In the genomic region with DNA sequence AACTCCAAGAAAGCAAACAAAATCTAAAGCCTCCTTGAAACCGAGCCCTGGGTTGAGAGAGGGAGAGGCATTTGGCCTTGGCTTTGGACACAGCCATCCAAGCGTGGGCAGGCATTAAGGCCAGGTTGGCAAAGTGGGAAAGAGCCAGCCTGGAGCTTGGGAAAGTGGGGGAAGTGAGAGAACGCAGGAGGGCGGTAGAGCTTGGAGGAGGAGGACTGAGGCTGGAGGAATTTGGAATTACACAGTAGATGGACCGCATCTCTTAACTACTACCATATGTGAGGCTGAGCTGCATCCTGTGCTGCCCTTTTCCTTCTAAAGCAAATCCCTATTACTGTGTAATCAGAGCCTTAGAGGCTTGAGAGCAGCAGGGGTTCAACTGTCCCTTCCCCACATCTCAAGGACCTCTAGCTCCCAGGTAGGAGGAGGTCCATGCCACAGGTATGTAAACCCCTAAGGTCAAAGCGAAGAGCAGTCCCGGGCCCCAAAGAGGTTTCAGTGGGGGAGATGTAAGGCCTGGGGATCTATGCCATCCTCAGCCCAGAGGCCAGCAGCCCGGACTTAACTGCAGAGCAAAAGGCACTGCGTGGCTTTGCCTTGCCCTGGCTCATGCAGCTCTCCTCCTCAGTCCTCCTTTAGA, we compare ENCODE assay signal across 10 mouse cellular contexts. TPM values are rescaled to one million over a fixed set of nuclear protein-coding genes. Genes with fewer than 3 reads are reported as not detected.
DNase-seq lines count a peak whose midpoint lies in the region; ATAC-seq and TF ChIP-seq lines count a peak whose summit lies in the region.
"Had no signal": no experiment of that assay in that cellular context is flagged by ENCODE, and none has a peak within 500 bp of the region (broad histone marks: within the 10 kb centered on the region; RNA-seq: fewer than 3 reads in every experiment).

No protein-coding gene starts in this region.

- 0 out of 2 replicates have a peak, but pooled peaks have one; percentile 6 for TF ChIP-seq CTCF in heart, adult 2 months (IDR thresholded peaks at IDR 0.05)
- TF ChIP-seq CTCF in testis, adult 2 months (IDR thresholded peaks at IDR 0.05; ENCODE audit: control insufficient read depth, insufficient read depth, insufficient replicate concordance, low read depth, low read length), result no peak

- no peaks in the 10 kb centered on the region for H3K27me3 ChIP-seq in heart, adult 2 months (ENCODE audit: control insufficient read depth, insufficient read depth, low read length)
- H3K27me3 ChIP-seq in intestine, embryonic 16.5 days (replicated peaks; ENCODE audit: control insufficient read depth, insufficient read depth, low read length), result no peaks in the 10 kb centered on the region
- H3K27me3 ChIP-seq in testis, adult 2 months (ENCODE audit: control insufficient read depth, insufficient read depth, low read length), result no peaks in the 10 kb centered on the region

- peaks cover 5% of the 10 kb centered on the region for H3K4me1 ChIP-seq in heart, adult 2 months (ENCODE audit: control insufficient read depth, insufficient read depth, low read length)
- H3K4me1 ChIP-seq in intestine, embryonic 16.5 days (ENCODE audit: control insufficient read depth, insufficient read depth, low read length), result peaks cover 25% of the 10 kb centered on the region
- H3K4me1 ChIP-seq in testis, adult 2 months (ENCODE audit: control insufficient read depth, insufficient read depth, low read length), result peaks cover 8% of the 10 kb centered on the region

- ATAC-seq in intestine, embryonic 16.5 days, result no peak
- no peak for ATAC-seq in megakaryocyte, adult 5-6 weeks (ENCODE audit: poor library complexity, severe bottlenecking)

- no peak overlapping the region for H3K4me3 ChIP-seq in heart, adult 2 months
- no peak overlapping the region for H3K4me3 ChIP-seq in intestine, embryonic 16.5 days (ENCODE audit: low read length)
- H3K4me3 ChIP-seq in testis, adult 2 months (ENCODE audit: control insufficient read depth, low read depth, low read length), result no peak overlapping the region

- no peaks in the 10 kb centered on the region for H3K9me3 ChIP-seq in intestine, embryonic 16.5 days (ENCODE audit: control insufficient read depth, low read length)
- H3K9me3 ChIP-seq: G1E had no signal

- peak overlapping the region; percentile 52 for H3K27ac ChIP-seq in heart, adult 2 months
- peak overlapping the region; percentile 62 for H3K27ac ChIP-seq in intestine, embryonic 16.5 days (ENCODE audit: low read length)
- H3K27ac ChIP-seq in testis, adult 2 months (ENCODE audit: control insufficient read depth, insufficient read depth, low read depth, low read length), result peak overlapping the region; percentile 75

- TF ChIP-seq POLR2A in heart, adult 2 months (IDR thresholded peaks at IDR 0.05; ENCODE audit: insufficient read depth, low read depth, low read length), result no peak
- no peak for TF ChIP-seq POLR2A in testis, adult 2 months (IDR thresholded peaks at IDR 0.05; ENCODE audit: control insufficient read depth, low read depth, low read length)

- no peak overlapping the region for H3K9ac ChIP-seq in heart, adult 2 months (ENCODE audit: low read depth, low read length)
- no peak overlapping the region for H3K9ac ChIP-seq in intestine, embryonic 16.5 days (ENCODE audit: low read depth, low read length)

- 71% methylated on average over 9 of the region's 9 CpGs for WGBS in heart, adult 2 months
- WGBS in intestine, embryonic 16.5 days, result 72% methylated on average over 9 of the region's 9 CpGs

- DNase-seq in heart, adult 2 months, result peak in 1 of 2 experiments; percentile 16
- no peak for DNase-seq in heart, adult 9 months (ENCODE audit: low spot score in 2 of 2)
- DNase-seq in adipocyte (ENCODE audit: low spot score), result peak; percentile 88
- DNase-seq in embryo, embryonic 9.5 days (ENCODE audit: extremely low spot score), result peak; percentile 64
- DNase-seq in layer of hippocampus, adult 9-11 months, result no peak

- no peaks in the 10 kb centered on the region for H3K36me3 ChIP-seq in heart, adult 2 months (ENCODE audit: control insufficient read depth, insufficient read depth, low read length)
- H3K36me3 ChIP-seq in intestine, embryonic 16.5 days (ENCODE audit: control insufficient read depth, insufficient read depth, low read length), result no peaks in the 10 kb centered on the region
- no peaks in the 10 kb centered on the region for H3K36me3 ChIP-seq in testis, adult 2 months (ENCODE audit: control insufficient read depth, insufficient read depth, low read length)
- H3K36me3 ChIP-seq: G1E had no signal

- intact Hi-C loops in heart, adult 2 months (cut with DNase I), result no loop called here

- no peaks in the 10 kb centered on the region for H3K79me2 ChIP-seq in heart, adult 2 months (replicated peaks; ENCODE audit: control insufficient read depth, insufficient read depth, low read length)

- TF ChIP-seq EP300 in heart, adult 2 months (IDR thresholded peaks at IDR 0.05; ENCODE audit: insufficient read depth, low read depth, low read length), result no peak

- H3K4me2 ChIP-seq in intestine, embryonic 16.5 days (ENCODE audit: low read depth, low read length), result no peak overlapping the region

RNA-seq across cellular contexts. Expression of gene Laptm4a, which starts 7.6 kb away (rescaled TPM):
- 100 to 1,000 TPM; 366 to 372 TPM for total RNA-seq in heart, adult 2 months (2021)
- polyA plus RNA-seq in heart, adult 2 months (2012; rRNA removed), result 314 and 519 TPM in 2 replicates
- 244 and 257 TPM in 2 replicates for polyA plus RNA-seq in intestine, embryonic 16.5 days (2015; fragmentation: Nextera tagmentation; extraction: Ambion mirVana)
- 315 and 383 TPM in 2 replicates for polyA plus RNA-seq in testis, adult 2 months (2012; rRNA removed)
- total RNA-seq in megakaryocyte, adult 5-6 weeks (2015), result 121 and 132 TPM in 2 replicates
- total RNA-seq in megakaryocyte, adult 5-6 weeks (2017), result 192 and 195 TPM in 2 replicates

RNA-seq across cellular contexts. Expression of gene Matn3, which starts 33.9 kb away (rescaled TPM):
- total RNA-seq in heart, adult 2 months (2021), result not detected
- polyA plus RNA-seq in heart, adult 2 months (2012; rRNA removed), result not detected in 2 replicates
- polyA plus RNA-seq in intestine, embryonic 16.5 days (2015; fragmentation: Nextera tagmentation; extraction: Ambion mirVana), result 0.04 and 0.07 TPM in 2 replicates
- 0.07 and 0.18 TPM in 2 replicates for polyA plus RNA-seq in testis, adult 2 months (2012; rRNA removed)
- total RNA-seq in megakaryocyte, adult 5-6 weeks (2015), result not detected in 2 replicates
- 0.12 TPM in 1 of 2 replicates, not detected in the other for total RNA-seq in megakaryocyte, adult 5-6 weeks (2017)
- total RNA-seq: hematopoietic stem cell, adult 5-6 weeks had no signal
- polyA plus RNA-seq: G1E had no signal

RNA-seq across cellular contexts. Expression of gene Wdr35, which starts 59.9 kb away (rescaled TPM):
- total RNA-seq in heart, adult 2 months (2021), result 1 to 10 TPM; 9.0 to 9.5 TPM
- polyA plus RNA-seq in heart, adult 2 months (2012; rRNA removed), result 3.4 and 5.9 TPM in 2 replicates
- 7.8 and 8.2 TPM in 2 replicates for polyA plus RNA-seq in intestine, embryonic 16.5 days (2015; fragmentation: Nextera tagmentation; extraction: Ambion mirVana)
- 30.4 and 37.6 TPM in 2 replicates for polyA plus RNA-seq in testis, adult 2 months (2012; rRNA removed)
- 1.1 and 1.4 TPM in 2 replicates for total RNA-seq in megakaryocyte, adult 5-6 weeks (2015)
- total RNA-seq in megakaryocyte, adult 5-6 weeks (2017), result 0.44 and 1.2 TPM in 2 replicates
- polyA plus RNA-seq: G1E had no signal

Comparison
In these comparisons a context has a peak if more than half of its experiments do, and no peak if none do; other contexts are left out.
1. DNase-seq: peak in adipocyte (single experiment) and embryo, embryonic 9.5 days (single experiment); none in heart, adult 9 months (0 of 2) and layer of hippocampus, adult 9-11 months (single experiment).
2. Peak in every context shown above with its lines, with median percentiles within 50 percentile points of each other: H3K27ac ChIP-seq.